Comparison of ENCODE assay signal across 8 mouse cellular contexts in genomic region chr6:87887594-87888233, GRCm38 (mm10). TPM values are rescaled to one million over a fixed set of nuclear protein-coding genes. Genes with fewer than 3 reads are reported as not detected.
DNase-seq lines count a peak whose midpoint lies in the region; ATAC-seq and TF ChIP-seq lines count a peak whose summit lies in the region.

TSS of gene Copg1 (plus strand) at chr6:87887814.

- DNase-seq in CD8-positive naive resting alpha-beta T cell, adult 2 months (ENCODE audit: low read depth in 2 of 2, low spot score in 2 of 2) = peak; percentile 100
- peak; percentile 99 for DNase-seq in c-Kit-positive CD71-negative TER-119-negative erythroid progenitor cells, embryonic 14.5 days (ENCODE audit: low read depth)
- DNase-seq in forebrain, embryonic 10.5 days (ENCODE audit: extremely low spot score, low spot score) = peak; percentile 100
- DNase-seq in kidney, postnatal 25 days = peak; percentile 99 to 100
- DNase-seq in liver, embryonic 14.5 days (ENCODE audit: low read depth in 3 of 3, low spot score in 3 of 3) = peak; percentile 96 to 97 (median 96)
- DNase-seq in neural tube, embryonic 11.5 days (ENCODE audit: low spot score) = peak; percentile 100
- peak; percentile 100 for DNase-seq in stomach, postnatal 0 days (ENCODE audit: low spot score)

- TF ChIP-seq CTCF in liver, embryonic 14.5 days (IDR thresholded peaks at IDR 0.05; ENCODE audit: low read depth) = peak; percentile 99
- peak; percentile 99 for TF ChIP-seq CTCF in stomach, postnatal 0 days (IDR thresholded peaks at IDR 0.05; ENCODE audit: low read depth)

- H3K4me2 ChIP-seq in heart, embryonic 15.5 days = peak within 1 kb of the TSS; percentile 87
- H3K4me2 ChIP-seq in liver, embryonic 14.5 days (ENCODE audit: low read depth) = peak within 1 kb of the TSS; percentile 92
- H3K4me2 ChIP-seq in neural tube, embryonic 11.5 days (ENCODE audit: low read depth) = peak within 1 kb of the TSS; percentile 61
- peak within 1 kb of the TSS; percentile 88 for H3K4me2 ChIP-seq in stomach, postnatal 0 days (replicated peaks; ENCODE audit: low read depth)

- peaks cover 10% of the 10 kb centered on the region for H3K4me1 ChIP-seq in forebrain, embryonic 10.5 days
- peaks cover 10% of the 10 kb centered on the region for H3K4me1 ChIP-seq in heart, embryonic 15.5 days (replicated peaks)
- peaks cover 3 to 12% of the 10 kb centered on the region in 2 experiments; a peak in 3 of 4 replicates for H3K4me1 ChIP-seq in liver, embryonic 14.5 days (replicated peaks; ENCODE audit: control insufficient read depth in 2 of 2, insufficient read depth in 2 of 2, low read length in 1 of 2)
- peaks cover 7% of the 10 kb centered on the region for H3K4me1 ChIP-seq in neural tube, embryonic 11.5 days (ENCODE audit: control insufficient read depth, insufficient read depth, low read length)
- no peaks in the 10 kb centered on the region for H3K4me1 ChIP-seq in stomach, postnatal 0 days (replicated peaks; ENCODE audit: control insufficient read depth, insufficient read depth)

- WGBS in forebrain, embryonic 10.5 days = under 1% methylated on average over 31 of the region's 31 CpGs
- WGBS in heart, embryonic 15.5 days = under 1% methylated on average over 31 of the region's 31 CpGs
- under 1% methylated on average over 31 of the region's 31 CpGs for WGBS in liver, embryonic 14.5 days (ENCODE audit: insufficient replicate concordance)
- WGBS in neural tube, embryonic 11.5 days = under 1% methylated on average over 31 of the region's 31 CpGs
- WGBS in stomach, postnatal 0 days = 1% methylated on average over 31 of the region's 31 CpGs

- peak; percentile 99 for ATAC-seq in heart, embryonic 15.5 days (replicated peaks; ENCODE audit: insufficient number of reproducible peaks, insufficient read depth, low FRiP score, low read depth)
- peak; percentile 98 for ATAC-seq in liver, embryonic 14.5 days (ENCODE audit: insufficient read depth)
- ATAC-seq in neural tube, embryonic 11.5 days (ENCODE audit: insufficient read depth, low FRiP score, low TSS enrichment) = peak; percentile 96
- ATAC-seq in stomach, postnatal 0 days (ENCODE audit: low FRiP score, low TSS enrichment) = peak; percentile 95

- no peaks in the 10 kb centered on the region for H3K27me3 ChIP-seq in forebrain, embryonic 10.5 days (ENCODE audit: poor library complexity, severe bottlenecking)
- H3K27me3 ChIP-seq in heart, embryonic 15.5 days = no peaks in the 10 kb centered on the region
- no peaks in the 10 kb centered on the region for H3K27me3 ChIP-seq in liver, embryonic 14.5 days (ENCODE audit: control insufficient read depth, insufficient read depth, low read length)
- H3K27me3 ChIP-seq in neural tube, embryonic 11.5 days (ENCODE audit: control insufficient read depth, insufficient read depth, low read length) = no peaks in the 10 kb centered on the region
- no peaks in the 10 kb centered on the region for H3K27me3 ChIP-seq in stomach, postnatal 0 days (ENCODE audit: control insufficient read depth, insufficient read depth, low read length)

- no peaks in the 10 kb centered on the region for H3K9me3 ChIP-seq in forebrain, embryonic 10.5 days
- H3K9me3 ChIP-seq in heart, embryonic 15.5 days (replicated peaks) = no peaks in the 10 kb centered on the region
- no peaks in the 10 kb centered on the region for H3K9me3 ChIP-seq in liver, embryonic 14.5 days (ENCODE audit: control insufficient read depth, low read length)
- H3K9me3 ChIP-seq in neural tube, embryonic 11.5 days (ENCODE audit: control insufficient read depth, low read length) = no peaks in the 10 kb centered on the region
- no peaks in the 10 kb centered on the region for H3K9me3 ChIP-seq in stomach, postnatal 0 days (ENCODE audit: control insufficient read depth, low read length)

- peak within 1 kb of the TSS; percentile 94 for H3K9ac ChIP-seq in heart, embryonic 15.5 days
- H3K9ac ChIP-seq in liver, embryonic 14.5 days (replicated peaks) = peak within 1 kb of the TSS; percentile 91
- peak within 1 kb of the TSS; percentile 79 for H3K9ac ChIP-seq in neural tube, embryonic 11.5 days (ENCODE audit: low read length)
- H3K9ac ChIP-seq in stomach, postnatal 0 days (ENCODE audit: low read length) = peak within 1 kb of the TSS; percentile 85

- peak within 1 kb of the TSS; percentile 92 for H3K27ac ChIP-seq in forebrain, embryonic 10.5 days
- peak within 1 kb of the TSS; percentile 84 for H3K27ac ChIP-seq in heart, embryonic 15.5 days
- H3K27ac ChIP-seq in liver, embryonic 14.5 days = peak within 1 kb of the TSS; percentile 68
- no peak within 1 kb of the TSS for H3K27ac ChIP-seq in neural tube, embryonic 11.5 days (ENCODE audit: low read depth, low read length)
- peak within 1 kb of the TSS; percentile 84 for H3K27ac ChIP-seq in stomach, postnatal 0 days (replicated peaks)

- no peak for TF ChIP-seq EP300 in liver, embryonic 14.5 days (IDR thresholded peaks at IDR 0.05; ENCODE audit: low read depth)
- no peak for TF ChIP-seq EP300 in stomach, postnatal 0 days (optimal IDR thresholded peaks at IDR 0.05)

- H3K36me3 ChIP-seq in forebrain, embryonic 10.5 days (replicated peaks) = peaks cover 40% of the 10 kb centered on the region
- peaks cover 32% of the 10 kb centered on the region for H3K36me3 ChIP-seq in heart, embryonic 15.5 days
- peaks cover 27% of the 10 kb centered on the region for H3K36me3 ChIP-seq in liver, embryonic 14.5 days (replicated peaks; ENCODE audit: control insufficient read depth, insufficient read depth, low read depth)
- peaks cover 10% of the 10 kb centered on the region for H3K36me3 ChIP-seq in neural tube, embryonic 11.5 days (ENCODE audit: control insufficient read depth, insufficient read depth, low read length)
- peaks cover 18% of the 10 kb centered on the region for H3K36me3 ChIP-seq in stomach, postnatal 0 days (ENCODE audit: control insufficient read depth, insufficient read depth, low read length)

- H3K4me3 ChIP-seq in forebrain, embryonic 10.5 days = peak within 1 kb of the TSS; percentile 84
- peak within 1 kb of the TSS; percentile 88 for H3K4me3 ChIP-seq in heart, embryonic 15.5 days
- peak within 1 kb of the TSS; percentile 86 to 89 for H3K4me3 ChIP-seq in liver, embryonic 14.5 days (ENCODE audit: insufficient read depth in 1 of 2, low read depth in 2 of 2, low read length in 2 of 2)
- H3K4me3 ChIP-seq in neural tube, embryonic 11.5 days (ENCODE audit: low read depth, low read length) = peak within 1 kb of the TSS; percentile 77
- peak within 1 kb of the TSS; percentile 79 for H3K4me3 ChIP-seq in stomach, postnatal 0 days (ENCODE audit: low read depth, low read length)

RNA-seq across cellular contexts. Expression of gene Copg1, which starts in this region (rescaled TPM):
- 152 and 155 TPM in 2 replicates for polyA plus RNA-seq in forebrain, embryonic 10.5 days (2016; fragmentation: Nextera tagmentation; extraction: Ambion mirVana)
- 94.7 and 129 TPM in 2 replicates for polyA plus RNA-seq in heart, embryonic 15.5 days (2015; fragmentation: Nextera tagmentation; extraction: Ambion mirVana)
- 20.5 and 22.5 TPM in 2 replicates for polyA plus RNA-seq in liver, embryonic 14.5 days (2012; rRNA removed)
- polyA plus RNA-seq in liver, embryonic 14.5 days (2014; fragmentation: Nextera tagmentation; extraction: Ambion mirVana) = 42.4 and 46.6 TPM in 2 replicates
- polyA plus RNA-seq in neural tube, embryonic 11.5 days (2014; fragmentation: Nextera tagmentation; extraction: Ambion mirVana) = 156 and 169 TPM in 2 replicates
- 72.5 and 75.6 TPM in 2 replicates for polyA plus RNA-seq in stomach, postnatal 0 days (2015; fragmentation: Nextera tagmentation; extraction: Ambion mirVana)
